Mouse (Mus musculus): ENCODE data around the gene Celsr3.

DNA sequence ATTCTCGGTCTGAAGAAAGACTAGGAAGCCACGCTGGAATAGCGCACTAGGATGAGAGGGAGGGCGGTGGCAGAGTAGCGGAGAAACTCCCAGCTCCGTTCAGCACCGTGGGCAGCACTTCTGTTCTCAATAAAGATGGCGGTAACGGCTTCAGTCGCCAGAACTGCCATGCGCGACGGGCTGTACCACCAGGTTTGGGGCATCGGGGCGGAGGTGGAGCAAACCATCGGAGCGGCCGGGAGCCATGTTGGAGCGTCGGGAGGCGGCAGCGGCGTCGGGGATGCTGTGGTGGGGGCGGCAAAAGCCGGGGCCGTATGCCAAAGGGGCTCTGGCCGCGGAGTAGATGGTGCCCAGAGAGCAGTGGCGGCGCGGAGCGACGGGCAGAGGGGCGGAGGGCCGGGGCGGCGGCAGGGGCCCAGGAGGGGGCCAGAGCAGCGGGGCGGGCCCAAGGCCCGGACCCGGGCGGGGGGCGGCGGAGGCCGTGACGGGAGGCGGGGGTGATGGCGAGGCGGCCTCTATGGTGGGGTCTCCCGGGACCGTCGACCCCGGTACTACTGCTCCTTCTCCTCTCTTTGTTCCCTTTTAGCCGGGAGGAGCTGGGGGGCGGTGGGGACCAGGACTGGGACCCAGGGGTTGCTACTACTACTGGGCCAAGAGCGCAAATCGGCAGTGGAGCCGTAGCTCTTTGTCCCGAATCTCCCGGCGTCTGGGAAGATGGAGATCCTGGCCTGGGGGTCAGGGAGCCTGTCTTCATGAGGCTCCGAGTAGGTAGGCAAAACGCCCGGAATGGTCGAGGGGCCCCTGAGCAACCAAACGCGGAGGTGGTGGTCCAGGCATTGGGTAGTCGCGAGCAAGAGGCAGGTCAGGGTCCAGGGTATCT, at the start of gene Celsr3:
- TF ChIP-seq CTCF (IDR thresholded peaks at IDR 0.05; ENCODE audit: low read depth, low read length) (no peak), POLR2A (IDR thresholded peaks at IDR 0.05; ENCODE audit: extremely low read depth, insufficient read depth, low read length) (no peak)

All from liver, adult 2 months (tissue).